Mouse (Mus musculus): ENCODE measurements around the gene Lrrc47. TPM values are rescaled to one million over a fixed set of nuclear protein-coding genes. Genes with fewer than 3 reads are reported as not detected.

Lrrc47 gene
- total RNA-seq, 2 experiments from 2014 or later = 55.6 to 58.5 TPM

- no peak for DNase-seq
These were observed 11.3 kb downstream of the Lrrc47 start for GRCm38 (mm10) chr4:154022844-154023243.

- DNase-seq = no peak
These were observed 12.4 kb downstream of the Lrrc47 start for GRCm38 (mm10) chr4:154023754-154024601.

DNA sequence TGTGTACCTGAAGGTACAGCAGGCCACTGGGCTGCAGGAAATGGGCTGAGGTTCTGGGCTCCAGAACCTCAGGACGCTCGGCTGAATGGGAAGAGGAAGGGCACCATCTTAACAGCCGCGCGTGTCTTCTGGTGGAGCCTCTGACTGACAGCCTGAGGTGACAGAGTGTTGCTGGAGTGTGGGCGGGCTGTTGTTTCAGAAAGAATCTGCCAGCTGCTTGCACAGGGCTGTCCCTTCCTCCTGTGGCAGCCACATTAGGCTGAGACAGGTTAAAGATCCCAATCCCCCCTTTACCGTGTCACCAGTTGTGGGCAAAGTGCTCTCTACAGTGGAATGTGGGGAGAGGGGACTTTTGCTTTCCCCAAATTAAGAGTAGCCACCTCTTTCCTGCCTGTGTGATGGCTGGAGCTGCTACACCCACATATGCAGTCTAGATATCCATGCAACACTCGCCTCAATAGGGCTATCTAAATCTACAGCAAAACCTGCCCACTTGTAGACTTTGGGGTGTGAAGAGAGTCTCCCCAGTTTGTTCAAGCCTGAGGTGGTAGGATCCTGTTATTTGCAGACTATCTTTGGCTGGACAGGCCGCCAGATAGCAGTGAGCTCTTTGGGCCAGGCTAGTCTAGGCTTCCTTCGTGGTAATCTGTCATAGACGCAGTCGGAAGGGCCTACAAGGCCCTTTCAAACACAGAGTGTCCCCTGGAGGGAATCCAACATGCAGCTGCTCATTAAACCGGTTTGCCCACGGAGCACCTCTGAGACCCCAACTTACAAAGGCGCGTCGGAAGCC, 13.4 kb downstream of the Lrrc47 start:
- DNase-seq = peak in 1 of 2 experiments; percentile 27

DNA sequence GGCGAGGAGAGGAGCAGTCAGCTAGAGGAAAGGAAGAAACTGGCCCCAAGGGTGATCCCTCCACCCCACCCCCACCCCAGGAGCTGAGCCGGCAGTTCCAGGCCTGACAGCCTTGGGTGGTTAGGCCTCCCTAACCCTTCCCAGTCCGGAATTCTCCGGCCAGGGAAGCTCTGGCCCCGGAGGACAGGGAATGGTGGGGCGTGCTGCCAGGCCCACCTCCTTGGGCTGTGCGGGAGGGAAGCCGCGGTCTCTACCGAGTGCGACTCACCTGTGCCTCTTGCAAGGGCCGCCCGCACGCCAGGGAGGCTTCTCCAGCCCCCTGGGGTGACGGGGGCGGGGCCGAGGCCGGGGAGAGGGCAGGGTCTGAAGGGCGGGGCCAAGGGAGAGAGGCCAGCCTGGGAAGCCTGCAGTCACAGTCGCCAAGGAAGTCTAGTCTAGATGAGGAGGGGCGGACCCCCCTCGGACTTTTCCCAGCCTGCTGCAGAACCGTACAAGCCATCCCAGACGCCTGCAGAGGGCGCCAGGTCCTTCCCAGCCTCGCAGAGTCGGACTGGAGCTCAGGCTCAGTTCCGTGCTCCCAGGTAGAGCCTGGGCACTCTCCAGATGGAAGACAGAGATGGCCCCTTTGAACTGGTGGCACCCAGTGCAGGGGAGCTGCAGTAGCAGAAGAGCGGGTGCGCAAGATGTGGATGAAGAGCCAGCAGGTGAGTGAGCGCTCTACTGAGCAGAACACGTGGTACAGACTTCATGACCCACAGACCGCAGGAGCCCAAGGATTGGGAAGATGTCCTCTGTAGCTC, 14.3 kb downstream of the Lrrc47 start, which contains the start of gene Smim1:
Smim1 (minus strand) TSS at position 590 of the 800 bp plus-strand sequence.
- peak; percentile 84 to 89 for DNase-seq

- DNase-seq = no peak
These were observed 14.9 kb downstream of the Lrrc47 start for GRCm38 (mm10) chr4:154026441-154026761.

- DNase-seq = no peak
These were observed 16.5 kb downstream of the Lrrc47 start for GRCm38 (mm10) chr4:154028066-154028465.

DNA sequence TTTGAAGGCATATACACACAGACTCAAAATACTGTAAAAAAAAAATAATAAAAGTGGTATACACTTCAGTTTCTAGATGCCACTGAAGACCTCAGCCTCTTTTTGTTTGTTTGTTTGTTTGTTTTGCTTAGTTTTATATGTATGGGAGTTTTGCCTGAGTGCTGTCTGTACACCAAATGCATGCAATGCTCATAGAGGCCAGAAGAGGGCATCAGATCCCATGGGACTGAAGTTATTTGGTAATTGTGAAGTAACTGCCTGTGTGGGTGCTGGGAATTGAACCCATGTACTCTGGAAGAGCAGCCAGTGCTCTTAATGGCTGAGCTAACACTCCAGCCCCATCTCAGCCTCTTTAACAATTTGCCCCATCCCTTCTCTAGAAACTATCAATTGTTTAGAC, 17.1 kb downstream of the Lrrc47 start:
- no peak for DNase-seq

GRCm38 (mm10) chr4:154037123-154037522, 25.6 kb downstream of the Lrrc47 start:
- no peak for DNase-seq

DNA sequence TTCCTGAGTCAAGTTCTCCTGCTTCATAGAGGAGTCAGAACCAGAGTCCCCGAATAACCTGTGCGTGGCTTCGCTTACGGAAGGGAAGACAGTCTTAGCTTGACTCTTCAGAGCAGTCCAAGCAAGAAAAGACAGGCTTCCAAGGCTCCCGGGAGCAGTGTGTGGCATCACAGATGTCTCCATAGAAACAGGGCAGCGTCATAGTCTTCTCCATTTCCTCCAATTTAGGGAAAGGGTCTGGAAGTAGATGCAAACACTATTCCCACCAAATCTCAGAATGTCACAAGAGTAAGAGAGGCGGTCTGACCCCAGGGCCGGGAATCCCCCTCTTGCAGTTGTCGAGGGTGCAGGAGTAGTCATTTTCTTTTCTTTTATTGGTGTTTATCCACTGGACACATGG, 31.0 kb downstream of the Lrrc47 start, which contains the start of gene Ccdc27:
Ccdc27 (minus strand) TSS at position 101 of the 400 bp plus-strand sequence.
- DNase-seq = no peak

DNA sequence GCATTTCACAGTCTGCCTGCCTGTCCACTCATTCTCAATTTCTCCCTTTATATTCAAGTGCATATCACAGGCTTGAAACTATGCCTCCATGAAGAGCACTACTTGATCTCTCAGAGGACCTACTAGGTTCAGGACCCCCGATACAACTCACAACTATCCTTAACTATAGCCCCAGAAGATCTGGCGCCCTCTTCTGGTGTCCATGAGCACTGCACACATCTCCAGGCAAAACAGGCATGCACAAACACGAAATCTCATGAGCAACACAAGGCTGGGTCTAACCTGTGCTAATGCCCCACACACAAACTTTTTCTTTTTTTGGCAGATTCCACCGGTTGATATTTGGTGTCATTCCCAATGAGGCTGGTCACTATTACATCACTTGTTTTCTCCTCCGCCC, 34.3 kb downstream of the Lrrc47 start:
- no peak for DNase-seq

DNA sequence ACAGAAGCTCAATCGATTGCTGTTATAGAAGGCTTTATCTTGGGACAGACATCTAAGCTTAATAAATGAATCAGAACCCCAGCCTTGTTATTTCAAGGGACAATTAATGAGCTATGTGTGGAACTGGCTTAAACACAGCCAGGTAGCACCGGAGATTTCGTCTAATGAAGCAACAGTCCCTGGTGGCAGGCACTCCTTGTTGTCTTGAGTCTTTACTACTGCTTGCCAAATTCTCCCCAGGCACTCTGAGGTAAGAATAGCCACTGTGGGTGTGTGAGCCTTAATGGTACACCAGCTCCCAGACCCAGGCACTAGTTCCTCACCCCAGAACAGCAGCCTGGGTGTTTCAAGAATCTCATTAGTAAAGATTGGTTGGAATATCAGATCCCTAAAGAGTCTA, 39.9 kb downstream of the Lrrc47 start:
- no peak for DNase-seq

DNA sequence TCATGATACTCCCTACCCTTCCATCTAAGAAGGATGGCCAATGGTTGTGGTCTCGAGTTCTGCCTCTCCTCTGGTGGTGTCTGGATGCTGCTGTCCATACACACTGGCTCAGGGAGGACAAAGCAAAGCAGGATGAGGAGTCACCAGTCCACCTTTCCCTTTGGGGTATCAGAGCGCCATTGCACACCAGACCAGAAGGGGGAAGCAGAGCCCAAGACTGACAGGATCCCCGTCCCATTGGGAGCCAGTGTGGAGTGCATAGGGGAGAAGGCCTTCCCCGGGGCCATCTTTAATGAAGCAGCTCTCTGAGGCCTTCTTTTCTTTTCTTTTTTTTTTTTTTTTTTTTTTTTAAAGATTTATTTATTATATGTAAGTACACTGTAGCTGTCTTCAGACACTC, 41.5 kb downstream of the Lrrc47 start:
- DNase-seq = no peak

DNA sequence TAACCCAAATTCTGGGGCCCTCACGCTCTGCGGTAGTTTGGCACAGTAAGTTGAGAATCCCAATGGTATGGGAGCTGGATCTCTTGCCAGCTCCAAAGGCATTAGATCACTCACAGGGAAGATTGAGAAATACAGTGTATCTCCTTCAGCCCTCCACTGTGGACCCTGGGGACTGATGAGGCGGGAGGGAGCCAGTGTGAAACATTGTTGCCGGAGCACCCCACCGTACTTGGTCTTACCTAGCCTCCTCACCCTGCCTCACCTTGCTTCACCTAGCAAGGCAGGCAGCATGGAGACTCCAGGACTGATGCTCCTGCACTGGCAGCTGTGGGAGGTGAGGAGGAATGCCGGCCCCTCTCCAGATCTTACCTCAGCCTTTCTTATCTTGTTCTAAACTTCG, 44.0 kb downstream of the Lrrc47 start:
- no peak for DNase-seq

DNA sequence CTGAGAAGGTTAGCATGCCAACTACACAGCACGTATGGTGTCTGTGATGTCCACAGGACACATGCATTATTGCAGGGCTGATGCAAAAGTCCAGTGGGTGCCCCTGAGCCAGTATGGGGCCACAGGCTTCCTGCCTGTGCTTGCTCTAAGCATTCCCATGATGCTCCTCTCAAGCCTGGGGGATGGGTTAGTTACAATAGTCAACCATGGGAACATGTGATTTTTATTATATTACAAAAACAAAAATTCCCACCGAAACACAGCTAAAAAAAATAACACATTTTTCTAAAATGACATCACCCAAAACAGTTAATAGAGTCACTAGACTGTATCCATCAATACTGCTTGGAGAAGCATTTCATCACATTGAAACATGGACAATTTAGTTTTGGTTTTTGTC, 44.5 kb downstream of the Lrrc47 start:
- no peak for DNase-seq

DNA sequence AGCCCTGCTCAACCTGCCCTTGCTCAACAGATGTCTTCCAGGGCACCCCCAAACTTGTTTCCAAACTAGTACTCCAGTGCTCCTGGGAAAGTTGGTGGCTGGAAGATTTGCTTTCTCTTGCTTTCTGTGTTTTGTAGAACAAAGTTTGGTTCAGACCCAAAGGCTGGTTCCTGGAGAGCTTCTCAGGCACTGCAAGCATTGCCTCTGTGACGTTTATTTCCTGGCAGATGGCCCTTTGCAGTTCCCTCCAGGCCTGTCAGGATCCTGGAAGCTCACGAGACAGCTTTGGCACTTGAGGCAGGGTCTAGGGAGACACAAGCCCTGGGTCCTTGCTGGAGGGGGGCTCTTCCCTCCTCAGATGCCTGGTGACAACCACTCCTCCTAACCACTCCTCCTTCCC, 45.1 kb downstream of the Lrrc47 start:
- DNase-seq = peak in 1 of 2 experiments; percentile 17

GRCm38 (mm10) chr4:154057696-154058095, 46.2 kb downstream of the Lrrc47 start:
- no peak for DNase-seq

- peak; percentile 8 to 15 for DNase-seq
These were observed 53.6 kb downstream of the Lrrc47 start for GRCm38 (mm10) chr4:154064827-154065773.

GRCm38 (mm10) chr4:154070896-154071295, 59.4 kb downstream of the Lrrc47 start:
- peak; percentile 51 to 56 for DNase-seq
